Mouse (Mus musculus) kidney, postnatal 0 days (tissue): Measurements from ENCODE around the gene Ngfr. TPM values are rescaled to one million over a fixed set of nuclear protein-coding genes. Genes with fewer than 3 reads are reported as not detected.

Experiments used
- ATAC-seq: fragments of 200-750 bp; cut with Nextera tagmentation; replicated peaks from 2 replicates; pipeline ENCODE4 v1.8.0; 2017; ENCODE audit warnings: low read depth, moderate number of reproducible peaks, moderate TSS enrichment, moderate library complexity; ENCODE audit not compliant: low FRiP score
- DNase-seq: peaks from one replicate; pipeline ENCODE4 v3.0.0-alpha.2; 2016; ENCODE audit warnings: low spot score
- H3K27ac ChIP-seq: fragments of 300-500 bp; sonication (generic); 2 replicates; pipeline ENCODE4 v1.5.1; 2014; ENCODE audit warnings: mild to moderate bottlenecking
- H3K27me3 ChIP-seq: fragments of 300-500 bp; sonication (generic); 2 replicates; pipeline ENCODE4 v1.6.1; 2014; ENCODE audit warnings: low read length, mixed read lengths; ENCODE audit not compliant: insufficient read depth
- H3K36me3 ChIP-seq: fragments of 300-500 bp; sonication (generic); 2 replicates; pipeline ENCODE4 v1.6.1; 2014; ENCODE audit warnings: low read length, mixed read lengths; ENCODE audit not compliant: insufficient read depth
- H3K4me1 ChIP-seq: fragments of 300-500 bp; sonication (generic); replicated peaks from 2 replicates; pipeline ENCODE4 v1.6.1; 2014; ENCODE audit warnings: antibody characterized with exemption, low read length, mixed read lengths; ENCODE audit not compliant: insufficient read depth
- H3K4me2 ChIP-seq: fragments of 300-500 bp; sonication (generic); 2 replicates; pipeline ENCODE4 v1.6.1; 2014; ENCODE audit warnings: mild to moderate bottlenecking, low read length, moderate library complexity, mixed read lengths
- H3K4me3 ChIP-seq: fragments of 300-500 bp; sonication (generic); replicated peaks from 2 replicates; pipeline ENCODE4 v1.5.1; 2014; ENCODE audit warnings: low read depth, low read length
- H3K9ac ChIP-seq: fragments of 300-500 bp; sonication (generic); 2 replicates; pipeline ENCODE4 v1.6.1; 2014; ENCODE audit warnings: low read depth, low read length
- H3K9me3 ChIP-seq: fragments of 300-500 bp; sonication (generic); replicated peaks from 2 replicates; pipeline ENCODE4 v1.6.1; 2016; ENCODE audit warnings: low read length, inconsistent platforms, mixed read lengths
- CTCF ChIP-seq: IDR thresholded peaks from 2 replicates; pipeline ENCODE4 v1.5.1; 2016; ENCODE audit warnings: antibody characterized with exemption, low read depth, mild to moderate bottlenecking, moderate library complexity
- WGBS: fragments of 180-500 bp; shearing (Covaris S2); extraction: QIAGEN DNeasy Blood & Tissue Kit; methylation state at CpG from one replicate; pipeline ENCODE4 v1.1.7; 2014; 5-methylcytosine and 5-hydroxymethylcytosine counted together
- polyA plus RNA-seq: library from polyadenylated mRNA; unstranded; fragments of >200 nt; fragmentation: Nextera tagmentation; extraction: Ambion mirVana; gene quantifications from 2 replicates; pipeline ENCODE4 v1.2.1, GENCODE M21; 2015

Ngfr gene
- polyA plus RNA-seq, 1 experiment from 2014 or later: 6.2 TPM

DNA sequence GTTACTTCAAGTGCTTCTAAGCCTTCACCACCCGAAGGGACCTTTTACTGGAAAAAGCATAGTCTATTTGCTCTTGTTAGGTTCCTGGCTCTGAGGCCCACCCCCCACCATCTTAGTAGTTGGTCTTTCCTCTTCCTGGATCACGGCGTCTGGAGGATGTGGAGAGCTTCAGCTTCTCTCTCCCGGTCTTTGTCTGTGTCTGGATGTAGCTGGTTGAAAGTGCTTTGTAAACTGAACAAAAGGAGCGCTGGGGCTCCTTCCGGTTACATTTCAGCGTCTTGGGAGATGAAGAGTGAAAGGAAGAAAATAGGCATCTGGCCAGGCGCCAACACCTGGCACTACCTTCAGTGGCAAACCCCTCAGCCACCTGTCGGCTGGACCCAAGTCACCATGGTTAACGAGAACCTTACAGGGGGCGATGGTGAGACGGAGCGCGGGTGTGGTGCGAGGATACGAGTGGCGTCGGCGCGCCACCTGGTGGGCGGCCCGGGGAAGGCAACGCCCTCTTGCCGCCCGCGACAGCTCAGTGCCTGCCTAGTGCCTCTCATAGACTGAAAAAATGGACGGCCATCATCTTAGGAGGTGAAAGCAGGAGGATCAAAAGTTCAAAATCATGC is 67.0 kb downstream of the Ngfr start:
- Histone ChIP-seq H3K27me3 (0 out of 2 replicates have a peak, but pooled peaks cover 8% of the 10 kb centered on the region), H3K27ac (no peak overlapping the region), H3K4me2 (peak overlapping the region; percentile 40), H3K4me3 (no peak overlapping the region), H3K9ac (no peak overlapping the region), H3K36me3 (no peaks in the 10 kb centered on the region), H3K9me3 (no peaks in the 10 kb centered on the region), H3K4me1 (0 out of 2 replicates have a peak, but pooled peaks cover 5% of the 10 kb centered on the region)
- peak; percentile 100 for TF ChIP-seq CTCF
- DNase-seq (peak; percentile 90), ATAC-seq (peak; percentile 37)
- WGBS: 7% methylated on average over 27 of the region's 27 CpGs

DNA sequence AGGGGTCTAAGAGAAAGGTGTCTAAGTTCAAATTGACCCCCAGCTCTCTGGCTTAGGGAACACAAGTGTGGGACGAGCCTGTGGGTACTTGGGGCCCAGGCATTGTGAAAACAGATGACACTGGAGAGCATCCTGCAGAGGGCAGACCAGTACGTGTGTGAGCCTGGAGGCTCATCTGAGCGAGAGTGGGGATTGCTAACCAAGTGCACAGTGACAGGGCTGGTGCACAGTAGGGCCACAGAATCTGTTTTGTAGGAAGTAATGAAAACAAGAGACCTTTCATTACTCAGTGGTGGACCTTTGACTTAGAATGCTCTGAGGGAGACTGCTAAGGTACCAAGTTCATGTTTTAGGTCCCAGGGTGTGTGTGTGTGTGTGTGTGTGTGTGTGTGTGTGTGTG is 67.5 kb downstream of the Ngfr start:
- Histone ChIP-seq H3K27ac (no peak overlapping the region), H3K27me3 (0 out of 2 replicates have a peak, but pooled peaks cover 13% of the 10 kb centered on the region), H3K9ac (no peak overlapping the region), H3K4me3 (no peak overlapping the region), H3K4me1 (0 out of 2 replicates have a peak, but pooled peaks cover 5% of the 10 kb centered on the region), H3K36me3 (no peaks in the 10 kb centered on the region), H3K4me2 (no peak overlapping the region), H3K9me3 (no peaks in the 10 kb centered on the region)
- no peak for TF ChIP-seq CTCF
- 73% methylated on average over 3 of the region's 3 CpGs for WGBS
- ATAC-seq: no peak
- no peak for DNase-seq

DNA sequence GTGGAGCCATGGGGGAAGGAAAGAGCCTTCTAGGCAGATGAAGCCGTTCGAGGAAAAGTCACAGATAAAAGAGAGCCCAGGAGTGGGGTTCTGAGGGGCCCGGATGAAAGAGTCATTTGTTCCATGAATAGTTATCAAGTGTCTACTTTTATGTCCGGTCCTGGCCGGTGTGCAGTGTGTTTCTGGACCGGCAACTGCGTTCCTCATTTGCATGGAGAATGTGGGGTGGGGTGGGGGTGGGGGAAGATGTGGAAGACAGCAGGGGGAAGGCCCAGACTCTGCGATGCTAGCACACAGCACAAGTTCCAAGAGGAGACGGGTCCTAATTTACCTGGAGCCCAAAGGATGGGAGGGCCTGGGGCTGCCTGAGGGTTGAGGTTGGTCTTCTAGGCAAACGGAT is 68.2 kb downstream of the Ngfr start:
- H3K4me1 ChIP-seq: 0 out of 2 replicates have a peak, but pooled peaks cover 5% of the 10 kb centered on the region
- DNase-seq: no peak
- 0 out of 2 replicates have a peak, but pooled peaks cover 17% of the 10 kb centered on the region for H3K27me3 ChIP-seq
- H3K4me3 ChIP-seq: no peak overlapping the region
- H3K9me3 ChIP-seq: no peaks in the 10 kb centered on the region
- ATAC-seq: no peak
- H3K9ac ChIP-seq: no peak overlapping the region
- 64% methylated on average over 10 of the region's 10 CpGs for WGBS
- H3K36me3 ChIP-seq: no peaks in the 10 kb centered on the region
- no peak overlapping the region for H3K27ac ChIP-seq
- no peak overlapping the region for H3K4me2 ChIP-seq
- TF ChIP-seq CTCF: no peak

Other genes starting within 250 kb of the Ngfr start
- 103 and 104 TPM in 2 replicates for gene Slc35b1, start 203.0 kb downstream of the Ngfr start, polyA plus RNA-seq
- 77.8 and 90.8 TPM in 2 replicates for gene Spop, start 173.7 kb downstream of the Ngfr start, polyA plus RNA-seq
- gene Nxph3, start 73.2 kb downstream of the Ngfr start, polyA plus RNA-seq: 0.51 and 0.75 TPM in 2 replicates
- 318 and 344 TPM in 2 replicates for gene Phb, start 79.2 kb upstream of the Ngfr start, polyA plus RNA-seq
- 14.8 and 17.1 TPM in 2 replicates for gene Zfp652, start 124.9 kb upstream of the Ngfr start, polyA plus RNA-seq
- gene B130006D01Rik, start 135.9 kb upstream of the Ngfr start, polyA plus RNA-seq: 0.22 and 0.42 TPM in 2 replicates
- 0.17 TPM in 1 of 2 replicates, not detected in the other for gene Phospho1, start 236.8 kb upstream of the Ngfr start, polyA plus RNA-seq
- 32.6 and 32.9 TPM in 2 replicates for gene Gngt2, start 249.5 kb upstream of the Ngfr start, polyA plus RNA-seq